Mouse (Mus musculus) left cerebral cortex, postnatal 36 days (tissue): ENCODE results near the gene Vps25. TPM values are rescaled to one million over a fixed set of nuclear protein-coding genes. Genes with fewer than 3 reads are reported as not detected.

ENCODE experiments used
- DNase-seq, 2 experiments: peaks; one replicate each; pipeline ENCODE4 v3.0.0; 2021 to 2022; ENCODE audit warnings: low spot score in 2 of 2, mixed read lengths in 1 of 2
- intact Hi-C: fragments of 180-260 bp; cut with DNase I; formaldehyde crosslinking; loops from one replicate; pipeline ENCODE4 v1.15.1; 2025
- total RNA-seq, 2 experiments: library from RNA; stranded (reverse); gene quantifications; 2 replicates each; pipeline ENCODE4 v1.2.3; 2021

Vps25 gene
- total RNA-seq, 2 experiments from 2014 or later: 62.0 to 63.0 TPM

- no peak for DNase-seq
- intact Hi-C loops: no loop called here
Measured at GRCm38 (mm10) chr11:101264954-101265471, 11.5 kb downstream of the Vps25 start.

DNA sequence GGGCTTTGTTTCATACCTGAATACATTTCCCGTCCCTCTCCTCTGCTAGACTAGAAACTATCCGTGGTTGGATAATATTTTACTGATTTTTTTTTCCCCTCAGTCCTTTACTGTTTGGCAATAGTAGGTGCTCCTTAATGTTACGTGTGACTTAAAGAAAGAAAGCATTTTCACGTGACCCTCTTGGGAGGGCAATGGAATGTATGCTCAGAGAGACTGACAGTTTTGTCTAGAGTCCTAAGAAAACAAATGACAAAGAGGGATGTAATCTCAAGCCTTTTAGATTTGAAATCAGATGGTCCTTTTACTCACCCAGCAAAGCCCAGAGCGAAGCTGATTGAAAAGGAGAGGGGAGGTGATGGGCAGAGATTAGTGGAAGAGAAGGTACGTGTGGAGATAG lies 12.4 kb downstream of the Vps25 start:
- DNase-seq: no peak
- intact Hi-C loops: no loop called here

- no peak for DNase-seq
- intact Hi-C loops: no loop called here
Measured at GRCm38 (mm10) chr11:101269577-101270116, 16.1 kb downstream of the Vps25 start.

- intact Hi-C loops: no loop called here
Measured at GRCm38 (mm10) chr11:101272446-101272845, 18.9 kb downstream of the Vps25 start.

GRCm38 (mm10) chr11:101275309-101275708 lies 21.8 kb downstream of the Vps25 start:
- DNase-seq: no peak
- intact Hi-C loops: no loop called here

More at GRCm38 (mm10) chr11:101272446-101272845, 18.9 kb downstream of the Vps25 start:
- DNase-seq: no peak

DNA sequence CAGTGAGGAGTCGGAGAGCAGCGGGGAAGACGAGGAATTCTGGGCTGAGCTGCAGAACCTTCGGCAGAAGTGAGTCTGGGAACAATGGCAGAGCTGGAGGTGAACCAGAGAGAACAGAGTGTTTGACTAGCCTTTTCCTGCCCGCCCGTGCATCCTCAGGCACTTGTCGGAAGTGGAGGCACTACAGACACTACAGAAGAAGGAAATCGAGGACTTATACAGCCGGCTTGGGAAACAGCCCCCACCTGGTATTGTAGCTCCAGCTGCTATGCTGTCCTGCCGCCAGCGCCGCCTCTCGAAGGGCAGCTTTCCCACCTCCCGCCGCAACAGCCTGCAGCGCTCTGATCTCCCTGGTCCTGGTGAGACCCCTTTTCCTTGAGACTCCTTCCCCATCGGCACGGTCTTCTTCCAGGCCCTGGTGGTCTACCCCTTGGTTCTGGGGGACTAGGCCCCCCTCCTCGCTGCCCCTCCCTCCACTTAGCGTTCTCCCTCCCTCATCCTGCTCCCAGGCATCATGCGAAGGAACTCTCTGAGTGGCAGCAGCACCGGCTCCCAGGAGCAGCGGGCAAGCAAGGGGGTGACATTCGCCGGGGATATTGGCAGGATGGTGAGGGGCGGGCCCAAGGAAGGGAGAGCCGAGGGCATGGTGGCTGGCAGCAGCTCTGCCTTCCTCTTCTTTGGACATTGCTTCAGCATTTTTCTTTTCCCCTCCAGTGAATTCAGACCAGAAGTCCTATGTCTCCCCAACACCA lies 23.0 kb downstream of the Vps25 start:
- intact Hi-C loops: no loop called here
- DNase-seq: no peak

DNA sequence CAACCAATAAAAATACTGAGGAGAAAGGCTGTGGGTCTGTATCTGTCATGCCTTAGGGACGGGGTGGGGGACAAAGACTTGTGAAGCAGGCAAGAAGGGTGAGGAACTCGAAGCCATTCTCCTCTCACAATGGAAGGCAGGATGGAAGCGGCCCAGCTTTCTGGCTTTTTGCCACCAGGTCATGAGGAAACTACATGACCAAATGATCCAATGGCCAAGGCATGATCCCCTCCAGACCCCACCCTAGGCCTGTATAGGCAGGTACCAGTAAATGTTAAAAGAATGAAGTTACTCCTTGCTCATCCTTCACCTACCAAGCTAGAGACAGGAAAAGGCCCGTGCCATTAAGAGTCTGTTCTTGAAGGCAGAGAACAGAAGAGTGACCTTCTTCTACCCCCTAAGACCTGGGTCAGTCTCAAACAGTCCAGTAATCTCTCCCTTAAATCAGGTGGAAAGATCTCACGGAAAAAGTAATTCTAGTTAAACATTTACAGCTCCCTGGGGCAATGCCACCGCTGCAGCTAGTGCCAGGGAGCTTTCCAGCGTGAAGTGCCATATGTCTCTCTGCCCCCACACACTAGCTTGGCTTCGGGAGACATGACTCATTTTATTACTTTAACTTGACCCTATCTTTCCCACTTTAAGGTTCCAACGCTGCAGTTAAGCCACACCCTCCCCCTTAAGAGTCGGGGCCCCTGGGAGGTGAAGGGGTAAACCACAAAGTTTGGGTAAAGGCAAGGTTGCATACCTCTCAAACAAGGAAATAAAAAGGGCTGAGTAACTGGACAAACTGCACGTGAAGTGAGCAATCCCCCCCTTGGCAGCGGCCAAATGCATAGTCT lies 24.1 kb downstream of the Vps25 start:
- intact Hi-C loops: no loop called here
- peak in 1 of 2 experiments; percentile 36 for DNase-seq

DNA sequence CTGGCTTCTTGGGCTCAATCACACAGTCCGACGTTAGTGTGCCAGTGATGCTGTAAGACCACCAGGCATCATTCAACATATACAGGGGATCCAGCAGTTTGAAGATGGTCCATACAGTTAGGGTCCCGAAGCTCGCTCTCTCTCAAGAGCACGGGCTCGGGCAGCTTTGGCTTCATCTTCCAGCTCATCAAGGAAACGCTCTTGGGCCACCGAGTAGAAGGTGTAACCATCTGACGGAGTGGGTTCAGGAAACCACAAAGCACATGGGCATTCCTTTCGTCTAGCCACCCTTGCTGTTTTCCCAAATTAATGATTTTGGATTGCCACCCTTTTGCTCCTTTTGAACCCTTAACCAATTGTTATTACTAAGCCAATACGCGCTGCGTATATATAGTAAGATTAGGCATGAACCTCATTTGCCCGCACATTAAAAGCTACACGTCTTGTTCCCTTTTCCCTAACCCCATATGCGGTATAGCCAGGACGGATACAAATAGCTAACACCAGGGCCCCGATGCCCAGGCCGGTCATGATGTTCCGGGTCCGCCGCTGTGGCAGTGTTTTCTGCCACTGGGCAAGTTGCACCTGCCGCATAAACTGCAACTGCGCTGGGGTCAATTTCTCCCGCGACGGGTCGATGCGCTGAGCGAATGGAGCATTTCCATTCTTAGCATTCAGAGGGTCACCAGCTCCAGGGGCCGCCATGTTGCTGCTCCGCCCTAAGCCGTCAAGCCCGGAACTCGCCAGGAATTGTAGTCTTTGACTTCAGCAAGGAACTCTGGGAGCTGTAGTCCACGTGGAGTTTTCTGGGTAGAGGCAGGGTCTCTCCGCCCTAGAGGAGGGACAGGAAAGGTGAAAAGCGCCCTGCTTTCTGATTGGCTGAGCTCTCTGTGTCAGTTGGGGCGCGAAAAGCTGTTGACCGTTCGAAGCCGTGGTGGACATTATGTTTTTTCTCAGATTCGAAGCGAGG lies 25.0 kb downstream of the Vps25 start, which contains the start of the genes Cntd1 and Coa3:
Cntd1 (plus strand) TSS at position 790 of the 970 bp plus-strand sequence.
Coa3 (minus strand) TSS at position 892 of the 970 bp plus-strand sequence.
- DNase-seq: peak; percentile 84 to 86
- intact Hi-C loops: no loop called here

DNA sequence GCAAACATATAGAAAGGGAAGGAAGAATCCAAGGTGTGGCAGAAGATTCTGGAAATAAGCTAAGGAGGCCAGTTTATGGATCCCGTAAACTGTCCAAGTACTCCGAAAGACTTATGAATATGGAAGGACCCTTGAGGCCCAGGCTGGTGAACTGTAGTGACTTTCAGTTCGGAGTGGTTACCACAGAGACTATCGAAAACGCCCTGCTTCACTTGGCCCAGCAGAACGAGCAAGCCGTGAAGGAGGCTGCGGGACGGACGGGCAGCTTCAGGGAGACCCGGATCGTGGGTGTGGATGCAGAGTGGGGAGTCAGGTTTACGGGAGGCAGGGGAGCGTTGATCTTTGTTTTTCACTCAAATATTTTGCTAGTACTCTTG lies 25.7 kb downstream of the Vps25 start:
- intact Hi-C loops: no loop called here
- no peak for DNase-seq

- intact Hi-C loops: no loop called here
- DNase-seq: no peak
Measured at GRCm38 (mm10) chr11:101280837-101281236, 27.3 kb downstream of the Vps25 start.

DNA sequence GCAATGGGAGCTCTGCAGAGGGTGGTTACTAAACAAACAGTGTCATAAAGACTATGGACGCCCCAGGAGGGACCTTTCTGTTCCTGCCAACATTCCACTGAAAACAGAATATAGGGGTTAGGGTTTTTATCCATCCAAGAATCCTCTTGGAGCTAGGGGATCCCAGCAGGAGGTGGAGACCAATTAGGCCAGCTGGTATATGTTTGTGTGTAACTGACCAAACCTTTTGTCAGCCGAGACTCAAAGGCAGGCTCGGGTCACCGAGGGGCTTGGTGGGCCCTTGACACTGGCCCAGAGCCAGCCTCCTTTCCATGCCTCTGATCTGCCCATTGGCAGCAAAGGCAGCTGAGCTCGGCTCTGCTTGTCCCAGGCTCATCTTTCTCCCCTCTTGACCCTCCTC lies 29.4 kb downstream of the Vps25 start:
- intact Hi-C loops: no loop called here
- no peak for DNase-seq

GRCm38 (mm10) chr11:101283805-101284204 lies 30.3 kb downstream of the Vps25 start:
- DNase-seq: no peak
- intact Hi-C loops: no loop called here

DNA sequence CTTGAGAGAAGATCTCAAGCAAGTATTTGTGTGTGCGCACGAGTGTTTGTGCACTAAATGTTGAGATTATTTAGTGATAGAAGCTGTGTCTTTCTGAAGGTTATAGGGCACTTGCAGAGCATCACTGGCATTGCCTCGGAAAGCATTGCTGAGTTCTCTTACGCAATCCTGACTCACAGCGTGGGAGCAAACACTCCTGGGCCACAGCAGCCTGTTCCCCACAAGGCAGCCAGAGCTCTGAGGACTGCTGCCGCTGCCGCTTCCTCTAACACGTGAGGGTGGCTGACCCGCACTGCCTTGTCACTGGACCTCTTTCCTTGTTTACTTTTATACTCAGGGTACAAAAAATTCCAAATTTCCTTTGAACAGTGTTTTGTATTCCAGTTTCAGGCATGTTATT lies 33.8 kb downstream of the Vps25 start:
- intact Hi-C loops: no loop called here
- DNase-seq: no peak

- DNase-seq: no peak
- intact Hi-C loops: no loop called here
Measured at GRCm38 (mm10) chr11:101291231-101291630, 37.7 kb downstream of the Vps25 start.

DNA sequence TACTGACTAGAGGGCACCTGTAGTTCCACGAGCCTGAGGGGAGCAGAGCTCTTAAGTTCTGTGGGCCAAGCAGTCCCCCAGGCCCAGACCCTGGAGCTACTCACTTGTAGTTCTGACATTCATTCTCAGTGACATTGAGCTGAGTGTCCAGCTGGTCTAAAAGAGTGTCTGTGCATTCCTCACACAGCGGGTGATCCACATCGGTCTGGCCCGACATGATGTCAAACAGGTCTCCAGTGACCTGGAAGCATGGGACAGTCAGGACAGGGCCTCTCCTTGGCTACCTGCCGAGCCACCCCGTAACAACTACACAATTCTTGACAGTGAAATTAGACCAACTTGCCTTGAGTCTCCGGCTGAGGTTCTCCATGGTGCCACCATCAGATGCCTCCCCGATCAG lies 41.7 kb downstream of the Vps25 start:
- no peak for DNase-seq
- intact Hi-C loops: no loop called here

DNA sequence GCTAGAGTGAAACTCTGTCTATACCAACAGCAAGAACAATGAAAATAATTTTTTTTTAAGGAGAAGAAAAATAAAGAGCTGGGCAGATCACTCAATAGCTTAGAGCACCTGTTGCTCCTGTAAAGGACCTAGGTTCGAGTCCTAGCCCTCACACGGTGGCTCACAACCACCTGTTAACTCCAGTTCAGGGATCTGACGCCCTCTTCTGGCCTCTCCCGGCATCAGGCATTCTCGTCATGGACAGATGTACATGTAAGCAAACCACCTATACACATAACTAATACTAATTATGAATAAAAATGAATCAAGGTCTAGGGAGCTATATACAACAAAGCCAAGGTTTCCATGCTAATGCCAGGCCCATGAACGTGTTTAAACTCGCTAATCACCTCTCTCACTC lies 47.4 kb downstream of the Vps25 start:
- DNase-seq: no peak
- intact Hi-C loops: loop anchor here (5.0 kb wide), 1 partner anchor 49 kb away; the partner anchor contains the start of gene Vps25

- no peak for DNase-seq
- intact Hi-C loops: loop anchor here (2.0 to 5.0 kb wide), 2 partner anchors 49 to 89 kb away; partner anchors contain the start of gene Vps25
Measured at GRCm38 (mm10) chr11:101301299-101302003, 47.9 kb downstream of the Vps25 start.
